Mouse (Mus musculus): Measurements from ENCODE around the gene Med24.

GRCm38 (mm10) chr11:98740026-98740392 is 10.8 kb upstream of the Med24 start:
- TF ChIP-seq CTCF (conservative IDR thresholded peaks at IDR 0.05; ENCODE audit: low read length) (no peak), NANOG (IDR thresholded peaks at IDR 0.05; ENCODE audit: borderline replicate concordance, low read length) (no peak)

Data from E14TG2a.4 (cell line).